Mouse (Mus musculus): ENCODE measurements at regions not wholly inside any gene's neighbourhood (a gene's known extent, or its start where the extent isn't known, plus 50 kb on each side); places are given as distances from the start of the nearest gene placed in this dataset.

DNA sequence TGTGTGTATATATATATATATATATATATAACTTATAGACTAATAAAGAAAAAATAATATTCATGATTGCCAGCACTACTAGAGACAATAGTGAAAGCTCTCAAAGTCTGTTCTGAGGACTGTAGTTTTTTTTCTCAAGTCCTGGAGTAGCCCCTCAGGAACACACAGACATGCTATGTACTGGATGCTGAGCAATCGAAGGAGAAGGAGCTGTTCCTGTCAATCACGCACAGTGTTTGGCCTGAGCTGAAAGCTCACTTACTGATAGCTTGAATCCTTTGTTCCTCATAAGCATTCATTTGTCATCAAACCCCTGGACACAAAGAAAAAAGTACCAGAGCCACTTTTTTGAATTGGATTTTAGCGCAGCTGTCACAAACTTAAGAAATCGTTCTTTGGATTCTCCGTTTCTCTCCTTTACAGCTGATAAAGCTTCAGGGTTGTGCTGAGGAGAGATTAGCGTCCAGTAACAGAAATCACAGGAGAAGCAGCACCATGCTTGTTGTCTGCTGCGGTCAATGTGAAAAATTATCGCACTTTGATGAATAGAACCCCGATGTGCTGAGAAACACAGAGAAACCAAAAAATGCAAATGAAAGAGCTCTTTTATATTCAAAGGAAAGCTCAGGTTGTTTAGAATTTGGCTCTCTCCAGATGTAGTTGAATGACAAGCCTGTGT is 702.2 kb upstream of the Tyrp1 start:
- no peak for DNase-seq (ENCODE audit: low spot score in 2 of 2)
- intact Hi-C loops (cut with DNase I), result no loop called here

GRCm38 (mm10) chr4:80140261-80140660 is 693.7 kb upstream of the Tyrp1 start:
- intact Hi-C loops (cut with DNase I), result no loop called here
- DNase-seq (ENCODE audit: low spot score in 2 of 2), result no peak

- intact Hi-C loops (cut with DNase I), result no loop called here
- no peak for DNase-seq (ENCODE audit: low spot score in 2 of 2)
Observed at GRCm38 (mm10) chr4:80159842-80160241, 674.1 kb upstream of the Tyrp1 start.

DNA sequence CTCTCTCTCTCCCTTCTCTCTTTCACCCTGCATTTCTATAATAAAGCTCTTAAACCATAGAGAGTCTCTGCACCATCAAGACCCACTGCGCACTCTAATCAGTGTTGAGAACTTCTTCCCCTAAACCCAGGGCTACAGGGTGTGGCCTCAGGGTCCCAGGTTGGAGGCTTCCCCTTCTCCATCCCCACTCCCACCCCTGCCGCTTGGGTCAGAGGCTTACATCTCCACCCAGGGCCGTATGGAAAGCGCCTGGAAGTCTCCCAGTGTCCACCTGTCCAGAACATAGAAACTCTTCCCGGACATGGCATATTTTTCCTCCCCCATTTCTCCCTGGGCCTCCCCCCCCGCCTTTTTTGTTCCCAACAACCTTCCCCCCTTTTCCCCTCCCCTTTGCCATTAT is 660.7 kb upstream of the Tyrp1 start:
- no peak for DNase-seq (ENCODE audit: low spot score in 2 of 2)
- intact Hi-C loops (cut with DNase I), result no loop called here

GRCm38 (mm10) chr4:80202223-80202622 is 631.7 kb upstream of the Tyrp1 start:
- no peak for DNase-seq (ENCODE audit: low spot score in 2 of 2)
- intact Hi-C loops (cut with DNase I), result no loop called here

- intact Hi-C loops (cut with DNase I), result no loop called here
- DNase-seq (ENCODE audit: low spot score in 2 of 2), result peak; percentile 42 to 47
Observed at GRCm38 (mm10) chr4:80203916-80204315, 630.0 kb upstream of the Tyrp1 start.

DNA sequence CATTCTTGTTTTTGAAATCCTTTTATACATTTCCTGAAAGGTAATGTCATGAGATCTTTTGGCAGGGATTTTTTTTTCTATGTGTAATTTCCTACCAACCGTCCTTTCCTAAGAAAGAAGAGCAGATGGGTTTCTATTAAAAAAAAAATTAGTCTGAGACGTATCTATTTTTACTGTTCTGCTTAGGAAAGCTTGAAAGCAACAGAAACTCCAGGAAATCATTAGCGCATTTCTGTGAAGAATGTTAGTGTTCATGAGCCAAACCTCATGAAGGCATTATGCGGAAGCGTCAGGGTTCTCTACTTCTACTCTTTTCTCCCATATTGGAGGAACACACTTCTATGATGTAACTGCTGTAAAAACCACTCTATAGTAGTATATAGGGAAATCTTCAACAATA is 629.5 kb upstream of the Tyrp1 start:
- no peak for DNase-seq (ENCODE audit: low spot score in 2 of 2)
- intact Hi-C loops (cut with DNase I), result no loop called here

All from left cerebral cortex, postnatal 36 days (tissue).